Comparison of ENCODE assay signal across 7 mouse cellular contexts in the genomic region with DNA sequence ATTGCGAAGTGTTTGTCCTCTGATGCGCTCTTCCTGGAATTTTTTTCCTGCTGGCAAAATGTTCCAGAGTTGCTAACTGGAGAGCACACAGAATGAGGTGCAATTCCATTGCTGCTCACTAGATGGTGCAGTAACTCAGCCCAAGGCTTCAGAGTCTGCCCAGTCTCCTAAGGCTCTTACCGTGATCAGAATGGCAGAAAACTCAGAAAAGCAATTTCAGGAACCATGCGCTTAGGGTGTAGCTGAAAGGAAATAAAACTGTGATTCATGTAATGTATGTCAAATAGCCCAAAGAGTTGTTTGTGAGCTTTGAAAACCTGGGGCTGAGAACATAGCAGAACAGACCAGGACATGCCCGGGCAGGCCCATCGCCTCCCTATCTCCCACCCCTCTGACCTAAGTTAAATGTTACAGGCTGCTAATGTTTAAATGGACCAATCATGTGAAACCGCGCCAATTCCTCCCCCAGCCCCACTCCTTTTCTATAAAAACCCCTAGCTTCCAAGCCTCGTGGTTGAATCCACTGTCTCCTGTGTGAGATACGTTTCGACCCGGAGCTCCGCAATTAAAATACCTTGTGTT. TPM values are rescaled to one million over a fixed set of nuclear protein-coding genes. Genes with fewer than 3 reads are reported as not detected.
DNase-seq lines count a peak whose midpoint lies in the region; ATAC-seq lines count a peak whose summit lies in the region.

No protein-coding gene starts in this region.

- peak; percentile 84 for ATAC-seq in megakaryocyte-erythroid progenitor cell, adult 5-6 weeks (replicated peaks; ENCODE audit: low FRiP score, low TSS enrichment, poor library complexity, severe bottlenecking)

- DNase-seq in adrenal gland, adult 2 months, result peak; percentile 53
- DNase-seq in embryo, embryonic 9.5 days (ENCODE audit: extremely low spot score), result peak; percentile 65
- DNase-seq in heart, adult 18-20 months, result peak; percentile 63 to 78
- peak; percentile 64 for DNase-seq in kidney, adult 18-20 months
- peak; percentile 2 to 63 for DNase-seq in left cerebral cortex, adult 9 months (ENCODE audit: low spot score in 2 of 2)
- DNase-seq in right cerebral cortex, postnatal 14 days, result peak; percentile 70

RNA-seq across cellular contexts. Expression of gene Psg22, which starts 32.1 kb away (rescaled TPM):
- total RNA-seq in adrenal gland, adult 2 months (2021), result not detected
- not detected in 2 replicates for polyA plus RNA-seq in adrenal gland, adult 2 months (2012; rRNA removed)
- total RNA-seq in heart, adult 18-20 months (2021), result not detected
- total RNA-seq in megakaryocyte-erythroid progenitor cell, adult 5-6 weeks (2014; fragmentation: Nextera tagmentation), result not detected in 2 replicates
- not detected in 2 replicates for total RNA-seq in megakaryocyte-erythroid progenitor cell, adult 5-6 weeks (2017)

RNA-seq across cellular contexts. Expression of gene Psg19, which starts 48.3 kb away (rescaled TPM):
- not detected for total RNA-seq in adrenal gland, adult 2 months (2021)
- polyA plus RNA-seq in adrenal gland, adult 2 months (2012; rRNA removed), result not detected in 2 replicates
- not detected for total RNA-seq in heart, adult 18-20 months (2021)
- total RNA-seq in megakaryocyte-erythroid progenitor cell, adult 5-6 weeks (2014; fragmentation: Nextera tagmentation), result not detected in 2 replicates
- total RNA-seq in megakaryocyte-erythroid progenitor cell, adult 5-6 weeks (2017), result not detected in 2 replicates

Comparison
In these comparisons a context has a peak if more than half of its experiments do, and no peak if none do; other contexts are left out.
1. Peak in every context shown above with its lines: DNase-seq and ATAC-seq.